Mouse (Mus musculus) WW6 (cell line): ENCODE measurements around the gene Snx7.

Experiments
- DNase-seq: peaks from one replicate; pipeline ENCODE4 v3.0.0-alpha.2; 2013; ENCODE audit warnings: low read depth, low spot score

The Snx7 gene

GRCm38 (mm10) chr3:117817635-117818034, 51.1 kb downstream of the Snx7 start:
- DNase-seq: no peak

GRCm38 (mm10) chr3:117814218-117814617, 54.5 kb downstream of the Snx7 start:
- DNase-seq: no peak

DNA sequence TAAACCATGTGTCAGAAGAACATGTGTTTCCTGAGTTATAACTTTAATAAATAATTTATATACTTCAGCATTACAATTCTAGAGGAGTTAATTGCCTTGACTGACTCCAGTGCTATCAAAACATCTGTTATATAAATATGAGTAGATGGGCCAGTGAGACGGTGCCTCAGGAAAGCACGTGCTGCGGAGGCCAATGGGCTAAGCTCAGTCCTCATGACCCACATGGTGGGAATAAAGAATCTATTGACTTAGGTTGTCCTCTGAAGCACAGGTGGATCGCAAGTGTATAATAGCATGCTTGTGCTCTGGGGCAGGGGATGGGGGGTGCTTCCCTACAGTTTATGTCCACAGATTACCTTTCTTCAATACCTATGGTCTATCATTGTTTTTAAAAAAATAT, 56.6 kb downstream of the Snx7 start:
- no peak for DNase-seq

DNA sequence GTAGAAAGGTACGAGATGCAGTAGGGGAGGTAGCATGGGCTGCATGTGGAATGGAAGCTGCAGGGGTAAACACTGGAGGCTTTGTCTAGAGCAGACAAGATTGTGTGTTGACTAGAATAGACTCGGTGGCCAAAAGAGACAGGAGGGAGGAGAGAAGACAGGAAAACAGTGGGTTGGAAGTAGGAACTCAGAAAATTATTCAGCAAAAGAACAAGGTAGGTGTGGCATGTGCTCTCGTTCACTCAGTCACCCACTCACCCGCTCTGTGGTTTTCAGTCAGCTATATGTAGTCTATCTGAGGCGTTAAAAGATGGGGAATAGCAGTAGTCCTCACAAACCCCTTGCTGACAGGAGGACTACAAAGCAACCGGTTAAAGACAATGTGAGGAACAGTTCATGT, 63.0 kb downstream of the Snx7 start:
- no peak for DNase-seq

DNA sequence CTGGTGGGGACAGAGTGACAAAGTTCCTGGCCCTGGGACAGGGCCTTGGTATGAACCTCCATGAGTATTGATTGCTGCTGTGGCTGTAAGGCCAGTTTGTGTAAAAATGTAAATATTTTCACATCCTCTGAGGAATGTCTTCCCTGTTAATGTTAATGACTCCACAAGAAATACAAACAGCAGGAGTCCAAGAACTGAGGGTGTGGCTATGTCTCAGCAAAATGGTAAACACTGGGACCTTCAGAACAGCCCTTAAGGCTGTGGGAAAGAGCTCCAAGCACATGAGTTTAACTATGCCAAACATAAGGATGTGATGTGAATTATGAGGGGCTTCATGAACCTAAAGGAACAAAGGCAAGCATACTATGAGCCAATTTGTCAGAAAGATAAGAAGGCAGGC, 74.2 kb downstream of the Snx7 start:
- DNase-seq: no peak

DNA sequence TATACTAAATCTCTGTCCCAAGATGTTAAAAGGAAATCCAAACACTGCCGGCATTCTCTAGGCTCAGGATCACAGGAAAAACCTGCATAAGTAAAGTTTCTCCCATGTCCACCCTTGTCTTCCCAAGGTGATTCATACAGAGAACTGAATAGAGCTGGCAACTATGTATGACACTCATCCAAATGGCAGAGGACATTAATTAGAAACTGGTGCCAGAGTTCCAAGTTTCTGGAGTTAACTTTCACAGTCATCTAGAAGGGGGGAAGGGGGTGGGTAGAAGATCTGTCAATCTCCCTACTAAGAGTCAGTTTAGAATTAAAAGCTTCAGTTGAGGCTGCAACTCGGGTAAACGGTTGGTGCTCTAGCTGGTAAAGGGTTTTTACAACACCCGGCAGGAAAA, 76.8 kb downstream of the Snx7 start:
- no peak for DNase-seq

GRCm38 (mm10) chr3:117791273-117791672, 77.5 kb downstream of the Snx7 start:
- no peak for DNase-seq

DNA sequence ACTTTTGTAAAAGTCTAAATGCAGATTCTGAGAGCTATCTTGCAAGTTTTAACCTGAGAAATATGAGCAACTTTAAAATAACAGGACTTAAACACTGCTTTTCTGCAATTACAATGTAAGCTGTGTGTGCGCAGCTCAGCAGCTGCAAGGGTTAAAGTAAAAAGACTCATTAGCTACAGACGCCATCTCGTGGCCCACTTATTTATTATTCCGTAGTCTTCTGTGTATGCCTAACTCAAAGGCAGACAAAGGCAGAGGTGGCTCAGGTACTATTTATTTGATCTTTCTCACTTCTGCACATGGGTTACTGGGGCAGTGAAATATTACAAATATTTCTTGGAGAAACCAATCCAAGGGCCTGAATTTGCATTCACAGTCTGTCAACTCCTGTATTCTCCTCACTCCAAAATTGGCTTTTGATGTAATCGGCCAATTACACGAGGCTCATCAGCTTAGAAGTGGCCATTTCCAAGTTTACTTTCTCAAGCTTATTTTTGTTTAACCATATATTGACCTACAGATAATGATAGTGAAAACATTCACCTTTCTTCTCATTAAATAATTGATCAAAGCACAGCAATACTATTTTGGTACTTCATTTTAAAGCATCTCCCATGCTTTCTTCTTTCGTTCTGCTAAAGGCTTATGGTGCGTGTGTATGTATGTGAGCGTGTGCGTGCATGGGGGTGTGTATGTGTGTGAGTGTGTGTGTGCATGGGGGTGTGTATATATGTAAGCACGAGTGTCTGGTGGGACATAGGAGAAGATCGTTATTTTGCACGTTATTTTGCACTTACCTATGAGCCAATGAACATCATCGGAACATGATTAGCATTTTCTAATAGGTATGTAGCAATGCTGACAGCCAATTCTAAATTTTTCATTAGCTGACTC, 79.7 kb downstream of the Snx7 start:
- peak; percentile 1 for DNase-seq

DNA sequence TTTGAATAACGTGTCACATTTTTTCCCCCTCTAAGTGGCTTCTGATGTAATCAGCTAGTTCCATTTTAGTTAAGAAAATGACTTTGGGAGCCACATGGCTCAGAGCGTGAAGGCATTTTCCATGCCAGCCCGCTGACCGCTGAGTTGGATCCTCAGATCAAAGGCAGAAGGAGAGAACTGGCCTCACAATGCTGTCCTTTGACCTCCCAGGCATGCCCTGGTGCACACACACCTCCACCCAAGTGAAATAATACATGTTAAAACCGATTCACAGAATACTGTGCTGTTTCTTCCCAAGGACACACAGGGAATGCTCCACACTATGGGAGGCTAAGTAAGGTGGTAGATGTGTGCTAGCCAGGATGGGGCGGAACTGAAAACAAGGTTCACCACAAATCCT, 81.5 kb downstream of the Snx7 start:
- no peak for DNase-seq

DNA sequence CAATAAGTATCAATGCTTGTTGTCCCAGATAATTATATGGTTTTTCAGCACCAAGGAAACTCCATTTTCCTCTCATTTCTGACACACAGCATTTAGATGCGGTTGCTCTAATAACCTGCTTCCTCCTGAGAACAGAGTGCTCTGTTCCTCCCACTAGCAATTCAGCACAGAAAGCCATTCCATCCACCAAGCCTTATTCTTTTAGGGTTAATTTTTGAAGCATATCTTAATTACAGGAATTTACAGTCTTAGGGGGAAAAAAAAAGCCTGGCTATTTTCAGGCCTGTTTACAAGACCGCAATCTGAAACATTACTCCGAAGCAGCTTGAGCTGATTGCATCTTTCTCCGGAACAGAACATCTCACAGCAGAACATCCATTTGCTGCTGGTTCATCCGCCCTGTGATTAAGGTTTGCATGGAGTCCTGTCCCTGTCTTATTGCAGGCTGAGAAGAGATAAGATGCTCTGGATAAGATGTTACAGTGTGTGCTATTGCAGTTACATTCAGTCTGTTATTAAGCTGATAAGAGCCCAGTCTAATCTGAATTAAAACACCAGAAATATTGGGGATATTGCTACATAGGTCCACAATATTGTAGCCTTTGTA, 116.5 kb downstream of the Snx7 start:
- DNase-seq: no peak

GRCm38 (mm10) chr3:117751665-117752064, 117.1 kb downstream of the Snx7 start:
- no peak for DNase-seq

DNA sequence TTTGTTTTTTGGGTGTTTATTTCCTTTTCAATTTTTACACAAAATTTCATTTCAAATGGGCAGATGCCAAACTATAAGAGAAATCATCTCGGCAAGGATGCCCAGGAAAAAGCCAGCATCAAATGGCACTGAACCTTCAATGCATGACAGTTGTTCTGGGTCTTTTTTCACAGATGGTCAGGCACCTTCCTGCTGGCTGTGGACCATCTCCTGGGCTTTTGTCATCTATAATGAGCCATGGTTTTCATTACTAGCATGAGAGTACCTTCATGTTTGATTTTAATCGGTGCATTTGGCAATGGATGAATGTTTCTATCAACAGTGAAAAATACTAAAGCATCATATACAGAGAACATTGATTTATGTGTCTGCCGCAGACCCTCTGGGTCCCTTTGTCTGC, 119.5 kb downstream of the Snx7 start:
- DNase-seq: no peak

DNA sequence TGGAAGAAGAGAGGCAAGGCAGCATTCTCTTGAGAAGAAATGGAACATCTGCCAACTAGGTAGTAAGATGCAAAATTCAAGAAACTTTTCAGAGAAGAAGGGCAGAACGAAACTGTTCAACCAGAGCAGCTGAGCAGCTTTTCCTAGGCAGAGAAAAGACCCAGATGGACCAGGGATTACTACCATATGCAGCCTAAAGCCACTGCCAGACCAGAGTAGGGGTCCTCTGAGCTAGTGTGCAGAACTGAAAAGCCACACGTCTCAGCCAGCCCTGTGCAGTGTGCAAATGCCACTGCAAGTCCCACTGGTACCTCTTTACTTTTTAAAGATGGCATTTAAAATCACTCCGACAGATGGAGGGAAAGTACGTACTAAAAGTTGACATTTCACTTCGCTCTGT, 129.0 kb downstream of the Snx7 start:
- no peak for DNase-seq

DNA sequence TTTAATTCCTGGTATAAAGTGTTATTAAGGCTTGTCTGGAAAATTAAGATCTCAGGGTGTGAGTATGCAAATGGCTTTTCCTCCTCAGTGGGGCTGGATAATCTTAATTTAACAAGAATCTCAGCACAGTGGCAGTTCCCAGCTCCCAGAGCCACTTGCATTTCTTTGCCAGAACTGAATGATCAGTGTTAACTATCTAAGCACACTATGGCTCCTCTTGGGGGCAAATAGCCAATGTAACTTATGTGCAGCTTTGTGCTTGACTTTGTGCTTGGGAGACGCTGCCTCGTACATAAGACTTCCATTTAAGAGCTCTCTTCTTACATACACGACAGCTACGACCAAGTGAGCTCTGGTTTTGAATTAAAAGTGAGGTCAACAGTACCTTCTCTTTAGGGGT, 136.1 kb downstream of the Snx7 start:
- no peak for DNase-seq
